Mouse (Mus musculus) thymus, postnatal 36 days (tissue): ENCODE data around the gene Ifit3b.
A peak's percentile ranks its signal among the peaks of the same experiment; 100 is the strongest.
"Not testable (repeated sequence)": the region's sequence is repeated elsewhere in the genome, so short reads cannot be mapped to it uniquely, and the experiment has no call there.

Experiments
- DNase-seq, 2 experiments: peaks; one replicate each; pipeline ENCODE4 v3.0.0; 2022; ENCODE audit warnings: mixed read lengths in 2 of 2

The Ifit3b gene

GRCm38 (mm10) chr19:34607237-34608051 is at the start of gene Ifit3b:
Gene Ifit3b, plus strand, starts transcription at chr19:34607970.
- not testable (repeated sequence) for DNase-seq

- no peak for DNase-seq
Measured at GRCm38 (mm10) chr19:34562556-34562955, 45.2 kb upstream of the Ifit3b start.

GRCm38 (mm10) chr19:34566178-34566784 is 41.5 kb upstream of the Ifit3b start:
- DNase-seq = no peak

GRCm38 (mm10) chr19:34568988-34569895 is 38.5 kb upstream of the Ifit3b start:
- DNase-seq = no peak

GRCm38 (mm10) chr19:34569896-34570476 is 37.8 kb upstream of the Ifit3b start:
- no peak for DNase-seq

- no peak for DNase-seq
Measured at GRCm38 (mm10) chr19:34571080-34571479, 36.7 kb upstream of the Ifit3b start.

- DNase-seq = no peak
Measured at GRCm38 (mm10) chr19:34573650-34574049, 34.1 kb upstream of the Ifit3b start.

- DNase-seq = no peak
Measured at GRCm38 (mm10) chr19:34577121-34577520, 30.6 kb upstream of the Ifit3b start.

- DNase-seq = not testable (repeated sequence)
Measured at GRCm38 (mm10) chr19:34582696-34583095, 25.1 kb upstream of the Ifit3b start.

- DNase-seq = not testable (repeated sequence)
Measured at GRCm38 (mm10) chr19:34583126-34583766, 24.5 kb upstream of the Ifit3b start, which contains the start of gene Ifit3. Gene Ifit3, plus strand, starts transcription at chr19:34583531.

GRCm38 (mm10) chr19:34585740-34586458 is 21.9 kb upstream of the Ifit3b start:
- not testable (repeated sequence) for DNase-seq

GRCm38 (mm10) chr19:34587898-34588692 is 19.7 kb upstream of the Ifit3b start:
- peak; percentile 23 to 26 for DNase-seq

- no peak for DNase-seq
Measured at GRCm38 (mm10) chr19:34588959-34589358, 18.8 kb upstream of the Ifit3b start.

- no peak for DNase-seq
Measured at GRCm38 (mm10) chr19:34593456-34593855, 14.3 kb upstream of the Ifit3b start.

GRCm38 (mm10) chr19:34594523-34594922 is 13.2 kb upstream of the Ifit3b start:
- not testable (repeated sequence) for DNase-seq

GRCm38 (mm10) chr19:34596811-34597210 is 11.0 kb upstream of the Ifit3b start:
- no peak for DNase-seq

- no peak for DNase-seq
Measured at GRCm38 (mm10) chr19:34598341-34598740, 9.4 kb upstream of the Ifit3b start.

GRCm38 (mm10) chr19:34599250-34599649 is 8.5 kb upstream of the Ifit3b start:
- DNase-seq = not testable (repeated sequence)

- DNase-seq = not testable (repeated sequence)
Measured at GRCm38 (mm10) chr19:34601888-34602287, 5.9 kb upstream of the Ifit3b start, which contains the start of gene Ifit1bl1. Gene Ifit1bl1, minus strand, starts transcription at chr19:34601956.

GRCm38 (mm10) chr19:34605472-34605871 is 2.3 kb upstream of the Ifit3b start:
- DNase-seq = no peak
